Mouse (Mus musculus) cortical plate, adult 2 months (tissue): ENCODE data around the gene Cdkl4.

Experiments used
- CTCF ChIP-seq: fragments of 200-500 bp; IDR thresholded peaks from 2 replicates; pipeline ENCODE4 v1.5.1; 2011; ENCODE audit warnings: mild to moderate bottlenecking, control low read depth, low read length; ENCODE audit not compliant: insufficient read depth; ENCODE audit errors: extremely low read depth
- POLR2A ChIP-seq: fragments of 200-500 bp; IDR thresholded peaks from 2 replicates; pipeline ENCODE4 v1.6.1; 2011; ENCODE audit warnings: mild to moderate bottlenecking, low read length, control low read depth; ENCODE audit not compliant: insufficient read depth; ENCODE audit errors: extremely low read depth

GRCm38 (mm10) chr17:80575008-80575407 is 2.6 kb downstream of the Cdkl4 start:
- no peak for TF ChIP-seq CTCF
- no peak for TF ChIP-seq POLR2A
